Mouse (Mus musculus): ENCODE results near the gene Rnf157.

DNA sequence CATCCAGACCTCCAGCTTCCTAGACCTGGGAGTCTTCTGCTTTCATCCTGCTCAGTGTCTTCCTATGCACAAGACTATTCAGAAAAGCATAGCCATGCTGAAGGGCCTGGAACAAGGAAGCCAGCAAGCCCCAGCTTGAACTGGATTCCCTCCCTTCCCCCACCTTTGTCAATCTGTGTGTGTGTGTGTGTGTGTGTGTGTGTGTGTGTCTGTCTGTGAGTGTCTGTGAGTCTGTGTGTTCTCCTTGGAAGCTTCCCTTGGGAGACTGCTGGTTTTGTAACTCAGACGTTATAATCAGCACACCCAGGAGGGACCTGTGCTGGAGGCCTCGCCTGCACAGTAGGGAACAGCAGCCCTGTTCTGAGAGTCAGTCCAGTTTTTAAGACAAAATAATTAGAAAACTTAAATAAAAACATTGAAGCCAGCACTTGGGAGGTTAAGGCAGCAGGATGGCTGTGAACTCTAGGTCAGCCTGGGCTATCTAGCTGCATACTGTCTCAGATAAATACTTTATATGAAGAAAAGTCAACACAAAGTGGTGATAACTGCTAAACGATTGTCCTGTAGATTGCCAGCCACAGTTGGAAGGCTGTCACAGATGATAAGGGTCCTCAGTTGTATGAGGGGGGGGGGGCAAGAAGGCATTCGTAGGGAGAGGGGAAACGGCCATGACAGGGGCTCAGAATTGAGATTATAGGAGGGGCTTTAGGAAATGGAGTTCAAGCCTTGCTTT, 23.3 kb upstream of the Rnf157 start:
- TF ChIP-seq POLR2A (IDR thresholded peaks at IDR 0.05; ENCODE audit: borderline replicate concordance, extremely low read depth, low read depth, low read length) (no peak), CTCF (IDR thresholded peaks at IDR 0.05; ENCODE audit: insufficient read depth, low read length) (no peak)

Measured in lung, adult 2 months (tissue).